Mouse (Mus musculus): Measurements from ENCODE around the gene Gm11011.

The Gm11011 gene

DNA sequence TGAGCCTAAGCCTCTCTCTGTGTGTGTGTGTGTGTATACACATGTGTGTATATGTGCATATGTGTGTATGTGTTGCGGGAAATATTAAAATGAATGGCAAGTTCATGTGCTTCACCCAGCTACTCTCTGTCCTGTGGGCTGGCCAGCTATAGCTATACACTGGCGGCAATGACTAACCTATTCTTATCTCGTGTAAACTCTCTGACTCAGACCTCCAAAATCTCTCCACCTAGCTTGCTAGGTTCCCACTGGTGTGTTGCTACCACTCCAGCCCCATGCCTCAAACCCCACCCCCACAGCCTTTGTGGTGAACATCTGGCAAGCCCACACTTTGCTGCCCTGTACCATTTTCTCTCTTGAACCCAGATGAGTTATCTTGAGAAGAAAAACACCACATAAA lies 857 bp downstream of the Gm11011 start:
- DNase-seq, result no peak

DNA sequence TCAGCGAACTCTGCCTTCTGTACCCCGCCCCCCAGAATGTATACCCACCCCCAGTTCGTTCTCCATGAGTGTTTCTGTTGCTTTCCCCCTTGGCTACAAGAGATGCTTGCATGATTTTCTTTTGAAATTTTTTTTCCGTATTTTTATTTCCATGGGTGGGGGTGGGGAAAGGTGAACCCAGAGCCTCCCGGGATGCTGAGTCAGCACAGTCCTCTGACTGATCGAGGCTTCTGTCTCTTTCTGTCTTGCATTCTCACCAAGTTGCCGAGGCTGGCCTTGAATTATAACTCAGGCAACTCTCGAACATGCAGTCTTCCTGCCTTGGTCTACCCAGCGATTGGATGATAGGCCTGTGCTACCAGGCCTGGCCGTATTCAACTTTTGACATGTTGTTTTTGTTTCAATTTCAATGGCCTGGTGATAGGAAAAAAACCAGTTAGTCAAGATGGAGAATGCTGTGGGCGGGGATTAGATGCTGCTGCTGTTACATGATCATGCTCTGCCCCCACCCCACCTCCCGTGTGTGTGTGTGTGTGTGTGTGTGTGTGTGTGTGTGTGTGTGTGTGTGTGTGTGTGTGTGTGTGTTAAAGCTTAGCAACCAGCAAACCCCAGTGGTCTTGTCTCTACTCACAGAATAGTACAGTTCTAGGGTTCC lies 1.8 kb downstream of the Gm11011 start:
- no peak for DNase-seq

DNA sequence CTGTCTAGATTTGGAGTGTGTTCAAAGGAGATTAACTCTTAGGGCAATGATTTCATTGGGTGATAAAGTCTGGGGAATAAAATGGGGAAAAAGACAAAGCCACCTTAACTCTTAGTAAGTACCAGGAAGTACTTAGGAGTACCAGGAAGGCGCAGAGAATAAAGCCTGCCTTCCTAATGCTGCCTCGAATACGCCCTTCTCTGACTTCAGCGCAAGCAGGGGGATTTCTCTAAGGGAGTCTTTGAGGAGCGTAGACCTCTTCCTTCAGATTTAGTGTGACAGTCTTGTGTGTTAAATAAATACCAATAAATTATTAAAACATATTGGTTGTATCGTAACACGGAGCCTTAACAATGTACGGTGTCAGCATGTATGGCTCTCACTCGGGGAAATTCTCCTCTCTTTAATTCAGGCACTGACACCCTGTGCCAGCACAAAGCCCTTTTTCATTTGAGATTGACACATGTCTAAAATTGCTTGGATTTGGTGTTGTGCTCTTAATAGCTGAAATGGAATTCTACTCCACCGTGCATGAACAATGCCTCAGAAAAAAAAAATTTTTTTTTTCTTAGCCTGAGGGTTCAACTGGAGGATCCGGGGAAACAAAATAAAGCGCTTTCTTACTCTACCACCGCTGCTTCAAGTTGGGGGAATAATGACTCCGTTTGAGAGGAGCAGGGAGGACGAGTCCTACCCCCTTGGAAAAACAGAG lies 2.6 kb downstream of the Gm11011 start:
- DNase-seq, result no peak

DNA sequence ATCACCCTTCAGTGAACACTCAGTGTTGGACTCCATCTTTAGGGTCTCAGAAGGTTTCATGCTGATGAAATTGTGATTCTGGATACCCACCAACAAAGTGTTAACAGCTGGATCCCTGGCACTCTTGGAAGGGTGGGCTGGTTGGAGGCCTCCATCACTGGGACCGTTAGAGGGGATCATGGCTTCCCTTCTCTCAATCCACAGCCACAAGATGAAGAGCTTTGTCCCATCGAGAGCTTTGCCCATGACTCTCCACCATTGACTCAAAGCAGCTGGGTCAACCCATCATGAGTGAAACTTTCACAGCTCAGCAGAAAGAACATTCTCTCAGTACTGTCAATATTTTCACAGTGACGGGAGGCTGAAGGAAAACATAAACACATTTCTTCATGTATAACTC lies 4.1 kb downstream of the Gm11011 start:
- DNase-seq, result no peak

DNA sequence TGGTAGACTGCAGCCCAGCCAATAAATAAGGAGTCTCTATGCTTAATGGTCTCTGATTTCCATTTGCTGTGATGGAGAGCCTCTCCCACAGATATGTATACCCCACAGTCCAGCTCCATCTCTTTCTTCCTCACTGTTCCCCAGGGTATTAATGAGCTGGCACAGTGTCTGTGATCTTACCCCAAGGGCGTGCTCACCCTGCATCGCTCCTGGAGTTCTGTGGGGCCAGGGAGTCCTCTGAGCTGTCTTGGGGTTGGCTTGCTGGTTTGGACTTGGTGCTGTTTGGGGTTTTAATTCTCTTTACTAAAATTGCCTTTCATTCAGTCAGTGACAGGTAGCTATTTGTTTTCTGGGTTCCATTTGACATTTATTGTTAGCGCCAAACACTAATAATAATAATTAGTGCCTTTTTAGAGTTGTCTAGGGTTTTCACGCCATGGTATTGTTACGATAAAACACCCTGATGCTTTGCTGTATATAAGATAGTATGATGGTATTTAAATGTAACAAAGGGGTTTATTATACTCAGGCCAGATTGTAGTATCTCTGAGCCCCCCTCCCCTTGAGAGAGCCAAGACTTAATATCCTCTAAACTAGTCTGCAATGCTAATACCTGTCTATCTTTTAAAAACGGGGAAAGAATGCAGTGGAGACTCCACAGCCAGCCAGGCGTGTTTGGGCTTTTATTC lies 9.9 kb downstream of the Gm11011 start:
- DNase-seq, result no peak

DNA sequence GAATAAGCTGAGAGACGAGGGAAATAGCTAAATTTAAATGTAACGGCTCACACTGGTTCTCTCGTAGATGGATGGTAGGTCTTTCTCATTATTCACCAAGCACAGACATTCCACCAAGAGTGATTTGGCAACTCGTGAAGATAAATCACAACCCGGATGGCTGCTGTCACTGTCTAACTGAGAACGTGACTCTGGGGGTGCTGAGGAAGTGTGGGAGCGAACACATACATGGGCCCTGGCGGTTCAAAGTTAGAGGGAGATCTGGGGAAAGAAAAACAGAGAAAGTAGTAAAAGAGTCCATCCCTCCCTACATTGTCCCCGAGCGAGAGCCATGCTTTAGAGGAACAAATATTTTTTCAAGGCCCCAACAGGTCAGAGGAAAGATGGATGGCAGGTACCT lies 17.5 kb downstream of the Gm11011 start:
- DNase-seq, result no peak

DNA sequence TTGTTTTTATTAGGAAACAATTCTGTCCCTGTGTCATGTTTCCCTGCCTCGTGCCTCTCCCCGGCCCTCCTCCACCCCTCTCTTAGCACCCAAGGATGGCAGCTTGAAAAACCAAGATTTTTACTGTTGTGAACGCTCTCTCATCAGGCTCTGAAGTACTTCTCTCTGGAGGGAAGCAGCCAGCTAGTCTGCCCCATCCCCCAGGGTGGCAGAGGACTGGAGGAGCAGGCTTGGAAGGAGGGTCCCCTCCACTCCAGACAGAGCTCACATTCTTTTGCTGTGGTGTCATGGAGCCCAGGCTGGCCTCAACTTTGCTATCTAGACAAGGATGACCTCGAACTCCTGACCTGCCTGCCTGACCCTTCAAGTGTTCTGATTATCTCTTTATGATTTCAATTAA lies 21.4 kb downstream of the Gm11011 start:
- DNase-seq, result no peak

DNA sequence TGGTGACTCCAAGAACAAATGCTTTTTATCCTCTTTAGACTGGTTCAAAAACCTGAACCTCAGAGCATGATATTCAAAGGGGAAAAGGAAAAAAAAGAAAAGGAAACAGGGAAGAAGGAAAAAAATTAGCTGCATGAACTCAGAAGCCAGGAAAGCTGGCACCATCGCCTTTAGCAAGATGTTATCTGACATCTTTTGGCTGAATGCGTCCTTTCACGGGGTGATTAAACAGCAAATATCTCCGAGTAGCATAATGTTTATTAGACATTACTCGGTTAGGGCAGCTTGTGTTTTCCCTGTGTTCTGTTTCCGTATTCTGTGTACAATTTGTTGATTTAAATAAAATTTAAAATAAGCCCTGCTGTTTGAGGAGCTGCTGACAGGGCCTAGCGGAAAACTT lies 21.8 kb downstream of the Gm11011 start:
- no peak for DNase-seq

DNA sequence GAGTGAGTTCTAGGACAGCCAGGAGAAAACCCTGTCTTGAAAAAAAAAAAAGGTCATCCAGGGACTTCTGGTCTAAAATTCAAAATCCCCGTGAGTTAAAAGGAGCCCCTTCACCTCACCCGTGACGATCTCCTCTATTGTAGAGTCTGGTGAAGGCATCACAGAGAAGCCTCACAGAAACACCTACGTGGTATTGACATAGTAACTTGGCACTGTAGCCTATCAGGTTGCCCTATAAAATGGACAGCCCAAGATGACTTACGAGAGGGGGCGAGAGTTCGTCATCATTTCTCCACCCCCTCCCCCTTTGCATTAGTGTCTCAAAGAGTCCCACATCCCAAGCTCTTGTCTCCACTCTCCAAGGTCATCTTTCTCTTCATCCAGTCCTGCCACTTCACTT lies 41.9 kb downstream of the Gm11011 start:
- DNase-seq, result no peak

DNA sequence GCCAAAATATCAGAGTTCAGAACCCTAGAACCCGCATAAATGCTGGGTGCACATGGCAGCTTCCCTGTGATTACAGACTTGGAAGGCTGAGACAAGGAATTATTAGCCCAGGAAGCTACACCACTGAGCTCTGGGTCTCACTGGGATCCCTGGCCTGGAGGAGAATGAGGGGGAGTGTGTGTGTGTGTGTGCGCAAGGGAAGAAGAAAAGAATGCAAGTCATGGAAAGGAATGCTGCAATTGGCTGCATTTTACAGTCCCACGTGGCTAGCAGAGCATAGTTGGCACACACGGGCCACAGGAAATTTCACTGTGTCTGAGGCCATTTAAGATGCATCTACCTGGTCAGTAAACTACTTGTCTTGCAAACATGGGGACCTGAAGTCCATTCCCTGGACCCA lies 48.6 kb downstream of the Gm11011 start:
- no peak for DNase-seq

Measured in cerebellum, adult 9-11 months (tissue).